Mouse (Mus musculus) heart, postnatal 0 days (tissue): ENCODE measurements around the gene Matk. TPM values are rescaled to one million over a fixed set of nuclear protein-coding genes. Genes with fewer than 3 reads are reported as not detected.

Experiments
- ATAC-seq: fragments of 200-750 bp; cut with Nextera tagmentation; 2 replicates; pipeline ENCODE4 v1.8.0; 2017; ENCODE audit warnings: low read depth, moderate number of reproducible peaks, moderate library complexity; ENCODE audit not compliant: insufficient read depth
- DNase-seq: peaks from one replicate; pipeline ENCODE4 v3.0.0-alpha.2; 2016; ENCODE audit warnings: low spot score
- H3K27ac ChIP-seq: fragments of 300-500 bp; sonication (generic); 2 replicates; pipeline ENCODE4 v1.5.1; 2014; ENCODE audit warnings: low read depth, mild to moderate bottlenecking
- H3K27me3 ChIP-seq: fragments of 300-500 bp; sonication (generic); 2 replicates; pipeline ENCODE4 v1.6.1; 2014; ENCODE audit warnings: low read length, mixed read lengths; ENCODE audit not compliant: control insufficient read depth, insufficient read depth
- H3K36me3 ChIP-seq: fragments of 300-500 bp; sonication (generic); replicated peaks from 2 replicates; pipeline ENCODE4 v1.6.1; 2014; ENCODE audit warnings: low read length, mixed read lengths; ENCODE audit not compliant: control insufficient read depth, insufficient read depth
- H3K4me1 ChIP-seq: fragments of 300-500 bp; sonication (generic); 2 replicates; pipeline ENCODE4 v1.6.1; 2014; ENCODE audit warnings: antibody characterized with exemption; ENCODE audit not compliant: control insufficient read depth, insufficient read depth
- H3K4me2 ChIP-seq: fragments of 300-500 bp; sonication (generic); 2 replicates; pipeline ENCODE4 v1.6.1; 2014; ENCODE audit warnings: low read depth, mild to moderate bottlenecking, low read length, moderate library complexity
- H3K4me3 ChIP-seq: fragments of 300-500 bp; sonication (generic); 2 replicates; pipeline ENCODE4 v1.5.1; 2014; ENCODE audit warnings: low read depth, low read length
- H3K9ac ChIP-seq: fragments of 300-500 bp; sonication (generic); replicated peaks from 2 replicates; pipeline ENCODE4 v1.6.1; 2014; ENCODE audit warnings: low read depth, low read length, mixed read lengths
- H3K9me3 ChIP-seq: fragments of 300-500 bp; sonication (generic); replicated peaks from 2 replicates; pipeline ENCODE4 v1.6.1; 2016; ENCODE audit warnings: low read length; ENCODE audit not compliant: control insufficient read depth
- CTCF ChIP-seq: IDR thresholded peaks from 2 replicates; pipeline ENCODE4 v1.5.1; 2016; ENCODE audit warnings: antibody characterized with exemption, control low read depth, low read depth
- EP300 ChIP-seq: IDR thresholded peaks from 2 replicates; pipeline ENCODE4 v1.6.1; 2016; ENCODE audit warnings: antibody characterized with exemption, low read depth
- WGBS: fragments of 180-500 bp; shearing (Covaris S2); extraction: QIAGEN DNeasy Blood & Tissue Kit; methylation state at CpG from one replicate; pipeline ENCODE4 v1.1.7; 2014; 5-methylcytosine and 5-hydroxymethylcytosine counted together
- polyA plus RNA-seq: library from polyadenylated mRNA; unstranded; fragments of >200 nt; fragmentation: Nextera tagmentation; extraction: Ambion mirVana; gene quantifications from 2 replicates; pipeline ENCODE4 v1.2.1, GENCODE M21; 2015
- total RNA-seq: library from RNA; depleted of rRNA; stranded (reverse); fragments of >200 nt; gene quantifications from 2 replicates; pipeline ENCODE4 v1.2.3, GENCODE M21; 2014; ENCODE audit warnings: low replicate concordance; rRNA removed

Gene Matk
- total RNA-seq (0.31 and 0.66 TPM in 2 replicates), polyA plus RNA-seq (0.42 and 0.51 TPM in 2 replicates)

DNA sequence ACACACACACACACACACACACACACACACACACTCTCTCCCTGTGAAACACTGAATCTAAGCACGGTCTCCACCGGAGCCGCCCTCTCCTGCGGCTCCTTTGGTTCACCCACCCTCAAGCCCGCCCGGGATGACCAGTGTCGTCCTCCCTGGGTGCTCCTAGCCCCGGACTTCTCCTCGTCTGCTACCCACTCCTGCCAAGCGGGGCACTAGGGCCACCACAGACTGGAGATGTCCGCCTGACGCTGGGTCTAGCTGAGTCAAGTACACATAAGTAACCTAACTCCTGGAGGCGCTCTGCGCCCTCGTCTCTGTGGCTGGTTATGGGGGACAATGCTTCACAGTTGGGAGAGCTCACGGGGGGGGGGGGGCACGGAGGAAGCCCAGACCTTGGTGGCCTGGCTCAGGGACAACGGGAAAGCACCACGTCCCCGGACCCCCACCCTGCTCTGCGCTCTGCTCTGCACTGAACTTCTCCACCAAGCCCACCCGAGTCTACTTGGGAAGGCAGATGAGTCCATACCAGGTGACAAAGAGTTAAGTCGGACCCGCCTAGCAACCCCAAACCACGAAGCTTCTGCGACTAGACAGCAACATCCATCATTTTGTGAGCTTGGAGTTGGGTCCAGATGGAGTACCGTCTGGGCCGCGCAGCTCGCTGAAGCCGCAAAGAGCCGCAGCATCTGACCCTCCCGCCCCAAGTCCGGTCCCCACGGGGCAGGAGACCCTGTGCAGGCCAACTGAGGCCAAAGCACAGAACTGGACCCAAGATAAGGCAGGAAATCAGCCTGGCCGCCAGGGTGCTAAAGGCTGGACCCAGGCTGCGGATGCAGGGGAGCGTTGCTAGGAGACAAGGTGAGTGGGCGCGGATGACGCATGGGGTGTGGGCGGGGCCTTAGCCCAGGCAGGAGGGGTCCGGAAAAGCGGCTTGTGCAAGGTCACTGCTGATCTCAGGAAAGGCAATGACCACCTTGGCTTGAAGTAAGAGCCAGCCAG is at the start of gene Matk:
Gene Matk (plus strand): TSS at position 512 of the 996 bp plus-strand sequence.
- Histone ChIP-seq H3K4me3 (no peak within 1 kb of the TSS), H3K4me2 (no peak within 1 kb of the TSS), H3K9me3 (no peaks in the 10 kb centered on the region), H3K36me3 (no peaks in the 10 kb centered on the region), H3K27me3 (peaks cover 50% of the 10 kb centered on the region), H3K27ac (no peak within 1 kb of the TSS), H3K9ac (no peak within 1 kb of the TSS), H3K4me1 (peaks cover 6% of the 10 kb centered on the region)
- no peak for ATAC-seq
- no peak for TF ChIP-seq EP300
- no peak for TF ChIP-seq CTCF
- DNase-seq, result no peak
- 13% methylated on average over 43 of the region's 44 CpGs for WGBS

GRCm38 (mm10) chr10:81202978-81203720 is 49.6 kb upstream of the Matk start:
- ATAC-seq, result no peak
- H3K9me3 ChIP-seq, result no peaks in the 10 kb centered on the region
- H3K4me3 ChIP-seq, result no peak overlapping the region
- 52% methylated on average over 8 of the region's 8 CpGs for WGBS
- 0 out of 2 replicates have a peak, but pooled peaks cover 3% of the 10 kb centered on the region for H3K27me3 ChIP-seq
- DNase-seq, result peak; percentile 34
- H3K4me1 ChIP-seq, result peaks cover 29% of the 10 kb centered on the region
- 0 out of 2 replicates have a peak overlapping the region, but pooled peaks have one; percentile 12 for H3K4me2 ChIP-seq
- no peaks in the 10 kb centered on the region for H3K36me3 ChIP-seq
- TF ChIP-seq EP300 (no peak), CTCF (no peak)
- peak overlapping the region; percentile 98 for H3K27ac ChIP-seq
- H3K9ac ChIP-seq, result no peak overlapping the region

DNA sequence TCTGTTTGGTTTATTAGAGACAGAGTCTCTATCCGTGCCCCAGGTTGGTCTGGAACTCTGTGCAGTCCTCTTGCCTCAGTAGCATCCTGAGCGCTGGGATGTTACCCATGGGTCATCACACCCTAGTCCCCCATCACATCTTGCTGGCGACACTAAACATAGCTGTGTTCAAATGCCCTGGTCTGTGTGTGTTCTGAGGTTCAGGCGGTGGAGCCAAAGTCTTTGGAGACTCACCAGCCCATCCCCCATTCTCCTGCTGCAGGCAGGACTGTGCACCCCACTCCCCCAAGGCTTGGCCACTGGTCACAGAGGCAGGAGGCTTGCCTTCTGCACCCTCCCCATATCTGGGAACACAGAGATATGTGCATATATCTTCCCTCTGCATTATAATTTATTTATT is 48.6 kb upstream of the Matk start:
- H3K36me3 ChIP-seq, result no peaks in the 10 kb centered on the region
- DNase-seq, result peak; percentile 4
- H3K4me2 ChIP-seq, result no peak overlapping the region
- H3K27ac ChIP-seq, result peak overlapping the region; percentile 98
- TF ChIP-seq CTCF (no peak), EP300 (no peak)
- H3K9me3 ChIP-seq, result no peaks in the 10 kb centered on the region
- no peak for ATAC-seq
- H3K9ac ChIP-seq, result no peak overlapping the region
- H3K4me1 ChIP-seq, result peaks cover 26% of the 10 kb centered on the region
- WGBS, result 48% methylated on average over 4 of the region's 4 CpGs
- 0 out of 2 replicates have a peak, but pooled peaks cover 3% of the 10 kb centered on the region for H3K27me3 ChIP-seq
- no peak overlapping the region for H3K4me3 ChIP-seq

DNA sequence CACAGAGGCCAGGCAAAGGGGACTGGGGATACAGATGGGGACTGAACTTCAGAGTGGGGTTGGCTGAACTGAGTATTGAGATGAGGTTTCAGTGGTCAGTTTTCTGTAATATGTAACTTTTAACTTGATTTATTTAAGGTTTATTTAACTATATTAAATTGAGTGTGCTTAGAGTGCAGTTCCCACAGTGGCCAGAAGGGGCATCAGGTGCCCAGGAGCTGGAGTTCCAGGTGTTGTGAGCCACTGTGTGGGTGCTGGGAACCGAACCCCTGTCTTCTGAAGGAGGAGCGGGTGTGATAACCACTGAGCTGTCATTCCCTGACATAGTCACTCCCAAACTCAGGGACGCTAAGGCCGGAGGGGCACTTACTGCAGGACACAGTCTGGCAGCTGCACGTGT is 42.6 kb upstream of the Matk start:
- H3K4me2 ChIP-seq, result no peak overlapping the region
- ATAC-seq (no peak), DNase-seq (no peak)
- no peaks in the 10 kb centered on the region for H3K9me3 ChIP-seq
- H3K4me3 ChIP-seq, result no peak overlapping the region
- H3K36me3 ChIP-seq, result no peaks in the 10 kb centered on the region
- peak; percentile 40 for TF ChIP-seq CTCF
- no peak for TF ChIP-seq EP300
- WGBS, result 92% methylated on average over 5 of the region's 5 CpGs
- H3K4me1 ChIP-seq, result no peaks in the 10 kb centered on the region
- 0 out of 2 replicates have a peak, but pooled peaks cover 3% of the 10 kb centered on the region for H3K27me3 ChIP-seq
- H3K9ac ChIP-seq, result no peak overlapping the region
- no peak overlapping the region for H3K27ac ChIP-seq

DNA sequence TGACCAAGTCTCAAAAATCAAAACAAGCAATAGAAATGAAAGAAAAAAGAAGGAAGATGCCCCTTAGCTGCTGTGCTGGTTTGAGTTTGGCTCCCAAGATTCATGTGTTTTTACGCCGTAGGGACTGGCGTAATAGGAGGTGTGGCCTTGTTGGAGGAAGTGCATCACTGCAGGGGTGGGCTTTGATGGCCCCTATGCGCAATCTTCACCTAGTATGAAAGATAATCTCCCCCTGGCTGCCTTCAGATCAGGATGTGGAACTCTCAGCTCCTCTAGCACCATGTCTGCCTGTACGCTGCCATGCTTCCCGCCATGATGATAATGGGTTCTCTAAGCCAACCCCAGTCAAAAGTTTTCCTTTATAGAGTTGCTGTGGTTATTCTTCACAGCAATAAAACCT is 36.5 kb upstream of the Matk start:
- no peak overlapping the region for H3K9ac ChIP-seq
- H3K36me3 ChIP-seq, result no peaks in the 10 kb centered on the region
- H3K4me1 ChIP-seq, result no peaks in the 10 kb centered on the region
- TF ChIP-seq EP300, result no peak
- TF ChIP-seq CTCF, result no peak
- H3K27me3 ChIP-seq, result no peaks in the 10 kb centered on the region
- WGBS, result 82% methylated on average over 6 of the region's 6 CpGs
- H3K4me3 ChIP-seq, result no peak overlapping the region
- ATAC-seq (no peak), DNase-seq (no peak)
- H3K9me3 ChIP-seq, result no peaks in the 10 kb centered on the region
- no peak overlapping the region for H3K4me2 ChIP-seq
- no peak overlapping the region for H3K27ac ChIP-seq
